Mouse (Mus musculus): Measurements from ENCODE around the gene Nr4a1. TPM values are rescaled to one million over a fixed set of nuclear protein-coding genes. Genes with fewer than 3 reads are reported as not detected.

Gene Nr4a1
- total and polyA plus RNA-seq, 3 experiments: 0.04 TPM; not detected in 2

DNA sequence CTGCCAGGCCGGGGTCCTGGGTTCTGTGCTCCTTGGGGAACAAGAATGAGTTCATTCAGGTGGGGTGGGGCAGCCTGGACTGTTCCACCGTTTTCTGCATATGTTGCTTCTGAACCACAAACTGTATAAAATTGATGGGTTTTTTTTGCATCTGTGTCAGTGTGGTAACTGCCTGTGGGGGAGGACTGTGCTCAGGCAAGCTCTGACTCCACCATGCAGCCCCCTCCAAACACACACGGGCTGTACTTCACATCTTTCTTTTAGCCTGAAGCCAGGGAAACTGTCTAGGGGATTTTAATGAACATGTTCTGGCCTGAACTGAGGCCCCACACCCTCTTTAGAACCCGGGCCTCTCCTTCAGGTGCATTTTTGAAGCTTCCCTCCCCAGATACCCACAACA is 21.5 kb upstream of the Nr4a1 start:
- Histone ChIP-seq H3K36me3 (replicated peaks) (no peaks in the 10 kb centered on the region), H3K4me1 (ENCODE audit: insufficient read depth, low read depth, low read length) (no peaks in the 10 kb centered on the region; the same call in 1 of the 2 replicates), H3K9me3 (replicated peaks) (peaks cover 58% of the 10 kb centered on the region), H3K27me3 (ENCODE audit: insufficient read depth, low read length) (no peaks in the 10 kb centered on the region; the same call in 1 of the 2 replicates), H3K4me3 (ENCODE audit: low read depth, low read length) (no peak overlapping the region)
- DNase-seq (ENCODE audit: low spot score) (no peak), ATAC-seq (ENCODE audit: extremely low read depth, insufficient number of reproducible peaks, low FRiP score, poor library complexity, severe bottlenecking) (no peak)
- TF ChIP-seq TAL1 (conservative IDR thresholded peaks at IDR 0.05; ENCODE audit: low read depth, low read length) (no peak), GATA1 (IDR thresholded peaks at IDR 0.05; ENCODE audit: borderline replicate concordance, low read length) (no peak), GATA2 (IDR thresholded peaks at IDR 0.05; ENCODE audit: borderline replicate concordance, low read depth, low read length) (no peak), CTCF (IDR thresholded peaks at IDR 0.05; ENCODE audit: low read depth, low read length) (no peak), POLR2AphosphoS5 (IDR thresholded peaks at IDR 0.05; ENCODE audit: insufficient replicate concordance, low read depth, low read length) (no peak)

DNA sequence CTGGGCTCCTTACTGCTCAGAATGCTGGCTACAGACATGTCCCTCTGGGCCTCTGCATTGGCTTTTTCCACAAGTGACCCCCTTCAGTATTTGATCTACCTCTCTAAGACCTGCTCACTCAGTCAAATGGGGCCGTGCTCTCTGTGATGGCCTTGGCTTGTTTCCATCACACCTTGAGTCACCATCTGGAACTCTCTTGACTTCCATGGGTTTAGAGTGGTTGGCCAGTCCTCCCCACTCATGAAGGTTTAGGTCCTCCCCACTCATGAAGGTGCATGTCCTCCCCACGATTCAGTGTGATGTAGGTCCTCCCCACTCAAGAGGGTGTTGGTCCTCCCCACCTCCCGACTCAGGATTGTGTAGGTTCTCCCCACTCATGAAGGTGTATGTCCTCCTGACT is 20.9 kb upstream of the Nr4a1 start:
- TF ChIP-seq GATA2 (IDR thresholded peaks at IDR 0.05; ENCODE audit: borderline replicate concordance, low read depth, low read length) (no peak), TAL1 (conservative IDR thresholded peaks at IDR 0.05; ENCODE audit: low read depth, low read length) (no peak), GATA1 (IDR thresholded peaks at IDR 0.05; ENCODE audit: borderline replicate concordance, low read length) (no peak), POLR2AphosphoS5 (IDR thresholded peaks at IDR 0.05; ENCODE audit: insufficient replicate concordance, low read depth, low read length) (no peak), CTCF (IDR thresholded peaks at IDR 0.05; ENCODE audit: low read depth, low read length) (no peak)
- Histone ChIP-seq H3K9me3 (replicated peaks) (peaks cover 57% of the 10 kb centered on the region), H3K27me3 (ENCODE audit: insufficient read depth, low read length) (no peaks in the 10 kb centered on the region; the same call in 1 of the 2 replicates), H3K36me3 (replicated peaks) (no peaks in the 10 kb centered on the region), H3K4me1 (ENCODE audit: insufficient read depth, low read depth, low read length) (no peaks in the 10 kb centered on the region; the same call in 1 of the 2 replicates), H3K4me3 (ENCODE audit: low read depth, low read length) (no peak overlapping the region)
- ATAC-seq (ENCODE audit: extremely low read depth, insufficient number of reproducible peaks, low FRiP score, poor library complexity, severe bottlenecking): no peak
- DNase-seq (ENCODE audit: low spot score): no peak

DNA sequence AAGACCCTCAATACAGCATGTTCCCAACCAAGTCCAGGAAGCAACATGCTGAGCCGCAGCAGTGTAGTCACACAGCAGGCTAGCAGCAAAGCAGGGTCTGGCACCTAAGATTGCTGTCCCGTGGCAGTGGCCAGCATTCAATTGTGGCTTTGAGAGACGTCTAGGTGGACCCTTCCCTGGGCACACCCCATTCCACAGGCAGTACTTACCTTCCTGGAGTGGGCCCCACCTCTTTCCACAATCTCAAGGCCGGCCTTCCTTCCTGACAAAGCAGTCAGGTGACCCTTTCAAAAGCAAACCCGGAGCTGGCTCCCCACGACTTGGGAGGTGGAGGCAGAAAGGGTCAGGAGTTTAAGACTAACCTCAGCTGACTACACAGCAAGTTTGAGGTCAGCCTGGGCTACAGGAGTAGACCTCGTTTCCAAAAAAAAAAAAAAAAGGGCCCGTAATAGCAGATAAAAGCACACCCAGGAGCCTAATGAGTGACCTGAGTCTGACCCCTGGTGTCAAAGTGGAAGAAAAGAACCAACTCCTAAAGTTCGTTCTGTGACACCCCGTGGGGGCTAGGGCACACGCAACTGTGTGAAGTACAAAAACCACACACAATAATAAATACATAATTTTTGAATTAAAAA is 20.3 kb upstream of the Nr4a1 start:
- TF ChIP-seq TAL1 (conservative IDR thresholded peaks at IDR 0.05; ENCODE audit: low read depth, low read length) (no peak), GATA1 (IDR thresholded peaks at IDR 0.05; ENCODE audit: borderline replicate concordance, low read length) (no peak), POLR2AphosphoS5 (IDR thresholded peaks at IDR 0.05; ENCODE audit: insufficient replicate concordance, low read depth, low read length) (no peak), GATA2 (IDR thresholded peaks at IDR 0.05; ENCODE audit: borderline replicate concordance, low read depth, low read length) (no peak), CTCF (IDR thresholded peaks at IDR 0.05; ENCODE audit: low read depth, low read length) (no peak)
- H3K9me3 ChIP-seq (replicated peaks): peaks cover 59% of the 10 kb centered on the region
- H3K4me1 ChIP-seq (ENCODE audit: insufficient read depth, low read depth, low read length): no peaks in the 10 kb centered on the region; the same call in 1 of the 2 replicates
- H3K36me3 ChIP-seq (replicated peaks): no peaks in the 10 kb centered on the region
- DNase-seq (ENCODE audit: low spot score) (no peak), ATAC-seq (ENCODE audit: extremely low read depth, insufficient number of reproducible peaks, low FRiP score, poor library complexity, severe bottlenecking) (no peak)
- no peaks in the 10 kb centered on the region; the same call in 1 of the 2 replicates for H3K27me3 ChIP-seq (ENCODE audit: insufficient read depth, low read length)
- no peak overlapping the region for H3K4me3 ChIP-seq (ENCODE audit: low read depth, low read length)

DNA sequence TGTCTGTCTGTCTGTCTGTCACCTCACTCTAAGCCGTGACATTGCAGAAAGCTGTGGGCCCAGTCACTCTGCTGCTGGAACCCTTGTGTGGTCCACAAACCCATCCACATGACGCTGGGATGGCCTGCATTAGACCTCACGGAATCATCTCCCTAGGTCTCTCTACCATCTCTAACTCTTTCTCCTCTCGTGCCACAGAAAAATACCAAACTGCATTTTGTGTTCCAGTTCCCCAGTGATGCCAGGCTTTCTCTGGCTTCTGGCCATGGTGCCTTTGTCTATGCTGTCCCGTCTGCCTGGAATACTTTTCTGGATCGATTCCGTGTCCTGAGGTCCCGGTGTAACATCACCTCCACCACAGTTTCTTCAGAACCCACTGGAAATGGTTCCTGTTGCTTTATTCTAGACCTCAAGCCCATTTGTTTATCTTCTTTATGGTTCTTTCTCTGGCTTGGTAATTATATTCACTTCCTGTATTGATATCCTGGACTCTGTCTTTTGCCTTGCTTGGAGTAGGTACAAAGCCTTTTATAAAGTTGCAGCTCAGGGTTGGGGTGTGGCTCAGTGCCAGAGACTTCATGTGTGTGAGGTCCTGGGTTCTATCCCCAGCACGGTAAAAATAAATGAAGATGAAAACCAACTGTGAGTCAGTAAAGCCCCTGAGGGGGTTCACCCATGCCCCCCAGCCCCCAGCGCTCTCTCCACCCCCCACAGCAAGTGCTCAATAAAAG is 19.3 kb upstream of the Nr4a1 start:
- no peak for DNase-seq (ENCODE audit: low spot score)
- no peaks in the 10 kb centered on the region; the same call in 1 of the 2 replicates for H3K4me1 ChIP-seq (ENCODE audit: insufficient read depth, low read depth, low read length)

DNA sequence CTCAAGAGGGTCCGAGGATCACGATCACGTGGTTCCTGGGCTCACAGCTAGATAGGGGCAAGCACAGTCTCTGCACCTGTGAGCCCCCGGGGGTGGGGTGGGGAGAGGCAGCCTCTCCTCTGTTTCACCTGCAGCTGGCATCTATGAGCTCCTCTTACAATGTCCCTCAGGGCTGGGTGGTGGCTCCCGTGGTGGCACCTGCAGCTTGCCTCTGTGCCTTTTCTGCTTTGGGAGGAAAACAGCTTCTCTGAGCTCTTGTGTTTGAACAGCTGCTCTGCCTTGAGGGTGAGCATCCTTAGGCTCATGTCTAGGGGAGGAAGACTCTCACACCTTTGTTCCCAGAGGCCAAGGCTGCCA is 18.7 kb upstream of the Nr4a1 start:
- H3K36me3 ChIP-seq (replicated peaks): no peaks in the 10 kb centered on the region
- ATAC-seq (ENCODE audit: extremely low read depth, insufficient number of reproducible peaks, low FRiP score, poor library complexity, severe bottlenecking) (no peak), DNase-seq (ENCODE audit: low spot score) (no peak)
- peaks cover 60% of the 10 kb centered on the region for H3K9me3 ChIP-seq (replicated peaks)
- H3K4me3 ChIP-seq (ENCODE audit: low read depth, low read length): no peak overlapping the region
- no peaks in the 10 kb centered on the region; the same call in 1 of the 2 replicates for H3K27me3 ChIP-seq (ENCODE audit: insufficient read depth, low read length)
- H3K4me1 ChIP-seq (ENCODE audit: insufficient read depth, low read depth, low read length): no peaks in the 10 kb centered on the region; the same call in 1 of the 2 replicates
- no peak for TF ChIP-seq GATA1 (IDR thresholded peaks at IDR 0.05; ENCODE audit: borderline replicate concordance, low read length)
- no peak for TF ChIP-seq CTCF (IDR thresholded peaks at IDR 0.05; ENCODE audit: low read depth, low read length)

More for the DNA sequence above, 19.3 kb upstream of the Nr4a1 start:
- TF ChIP-seq CTCF (IDR thresholded peaks at IDR 0.05; ENCODE audit: low read depth, low read length) (no peak), GATA1 (IDR thresholded peaks at IDR 0.05; ENCODE audit: borderline replicate concordance, low read length) (no peak), TAL1 (conservative IDR thresholded peaks at IDR 0.05; ENCODE audit: low read depth, low read length) (no peak), GATA2 (IDR thresholded peaks at IDR 0.05; ENCODE audit: borderline replicate concordance, low read depth, low read length) (no peak), POLR2AphosphoS5 (IDR thresholded peaks at IDR 0.05; ENCODE audit: insufficient replicate concordance, low read depth, low read length) (no peak)
- ATAC-seq (ENCODE audit: extremely low read depth, insufficient number of reproducible peaks, low FRiP score, poor library complexity, severe bottlenecking): no peak
- H3K4me3 ChIP-seq (ENCODE audit: low read depth, low read length): no peak overlapping the region
- peaks cover 58% of the 10 kb centered on the region for H3K9me3 ChIP-seq (replicated peaks)
- no peaks in the 10 kb centered on the region for H3K36me3 ChIP-seq (replicated peaks)
- H3K27me3 ChIP-seq (ENCODE audit: insufficient read depth, low read length): no peaks in the 10 kb centered on the region; the same call in 1 of the 2 replicates

DNA sequence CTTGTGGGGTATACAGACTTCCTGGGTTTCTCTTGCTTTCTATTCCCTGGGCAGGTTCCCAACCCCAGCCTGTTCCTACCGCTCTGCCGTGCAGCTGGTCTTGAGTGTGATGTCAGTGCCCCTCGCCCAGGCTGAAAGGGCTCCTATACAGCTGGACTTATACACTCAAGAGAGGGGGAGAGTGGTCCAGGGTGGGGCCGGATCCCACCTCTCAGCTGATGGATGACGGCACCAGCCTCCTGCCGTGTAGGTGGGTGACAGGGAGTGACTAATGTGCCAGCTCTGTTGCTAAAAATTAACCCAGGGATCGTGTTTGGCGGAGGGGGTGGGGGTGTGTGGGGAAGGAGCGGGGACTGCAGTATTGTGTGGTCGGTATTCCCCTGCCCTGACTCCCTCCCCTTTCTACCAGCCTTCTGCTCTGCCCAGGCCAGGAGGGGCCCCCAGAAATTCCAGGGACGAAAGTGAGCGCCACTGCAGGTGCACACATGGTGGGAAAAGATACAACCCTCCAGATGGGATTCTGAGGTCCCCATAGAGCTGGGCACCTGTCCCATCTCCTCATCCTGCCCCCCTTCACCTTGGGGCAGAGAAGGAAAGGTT is 18.2 kb upstream of the Nr4a1 start:
- Histone ChIP-seq H3K27me3 (ENCODE audit: insufficient read depth, low read length) (no peaks in the 10 kb centered on the region; the same call in 1 of the 2 replicates), H3K36me3 (replicated peaks) (no peaks in the 10 kb centered on the region), H3K4me3 (ENCODE audit: low read depth, low read length) (no peak overlapping the region), H3K4me1 (ENCODE audit: insufficient read depth, low read depth, low read length) (no peaks in the 10 kb centered on the region; the same call in 1 of the 2 replicates), H3K9me3 (replicated peaks) (peaks cover 55% of the 10 kb centered on the region)
- no peak for TF ChIP-seq GATA1 (IDR thresholded peaks at IDR 0.05; ENCODE audit: borderline replicate concordance, low read length)
- no peak for TF ChIP-seq POLR2AphosphoS5 (IDR thresholded peaks at IDR 0.05; ENCODE audit: insufficient replicate concordance, low read depth, low read length)
- no peak for TF ChIP-seq GATA2 (IDR thresholded peaks at IDR 0.05; ENCODE audit: borderline replicate concordance, low read depth, low read length)
- no peak for TF ChIP-seq TAL1 (conservative IDR thresholded peaks at IDR 0.05; ENCODE audit: low read depth, low read length)
- no peak for TF ChIP-seq CTCF (IDR thresholded peaks at IDR 0.05; ENCODE audit: low read depth, low read length)
- DNase-seq (ENCODE audit: low spot score): no peak
- ATAC-seq (ENCODE audit: extremely low read depth, insufficient number of reproducible peaks, low FRiP score, poor library complexity, severe bottlenecking): no peak
